Mouse (Mus musculus): Measurements from ENCODE around the gene Zfp36. TPM values are rescaled to one million over a fixed set of nuclear protein-coding genes. Genes with fewer than 3 reads are reported as not detected.
A peak's percentile ranks its signal among the peaks of the same experiment; 100 is the strongest.

The Zfp36 gene
- total and polyA plus RNA-seq, 3 experiments = 0.50 to 2.8 TPM; not detected in 1

DNA sequence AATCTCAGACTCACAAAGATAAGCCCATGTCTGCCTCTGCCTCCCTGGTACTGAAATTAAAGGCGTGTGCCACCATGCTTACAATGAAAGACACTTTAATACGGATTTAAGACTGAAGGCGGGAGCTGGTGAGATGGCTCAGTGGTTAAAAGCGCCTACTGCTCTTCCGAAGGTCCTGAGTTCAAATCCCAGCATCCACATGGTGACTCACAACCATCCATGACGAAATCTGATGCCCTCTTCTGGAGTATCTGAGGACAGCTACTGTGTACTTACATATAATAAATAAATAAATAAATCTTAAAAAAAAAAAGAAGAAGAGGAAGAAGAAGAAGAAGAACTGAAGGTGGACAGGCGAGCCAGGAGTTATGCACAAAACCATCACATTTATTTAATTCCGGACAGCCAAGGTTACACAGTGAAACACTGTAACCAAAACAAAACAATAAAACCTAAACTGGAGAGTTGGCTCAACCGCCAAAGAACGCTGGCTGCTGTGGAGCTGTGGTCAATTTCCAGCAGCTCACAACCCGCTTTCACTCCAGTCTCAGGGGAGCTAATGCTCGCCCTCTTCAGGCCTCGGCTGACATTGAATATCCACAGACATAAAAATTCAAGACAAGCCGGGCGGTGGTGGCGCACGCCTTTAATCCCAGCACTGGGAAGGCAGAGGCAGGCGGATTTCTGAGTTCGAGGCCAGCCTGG, 40.7 kb downstream of the Zfp36 start:
- peaks cover 0 to 6% of the 10 kb centered on the region in 2 experiments; a peak in 1 of 4 replicates for H3K4me1 ChIP-seq (ENCODE audit: control insufficient read depth in 1 of 2, insufficient read depth in 2 of 2, low read length in 2 of 2)
- peak overlapping the region; percentile 72 for H3K27ac ChIP-seq (ENCODE audit: control insufficient read depth, low read depth, low read length)

DNA sequence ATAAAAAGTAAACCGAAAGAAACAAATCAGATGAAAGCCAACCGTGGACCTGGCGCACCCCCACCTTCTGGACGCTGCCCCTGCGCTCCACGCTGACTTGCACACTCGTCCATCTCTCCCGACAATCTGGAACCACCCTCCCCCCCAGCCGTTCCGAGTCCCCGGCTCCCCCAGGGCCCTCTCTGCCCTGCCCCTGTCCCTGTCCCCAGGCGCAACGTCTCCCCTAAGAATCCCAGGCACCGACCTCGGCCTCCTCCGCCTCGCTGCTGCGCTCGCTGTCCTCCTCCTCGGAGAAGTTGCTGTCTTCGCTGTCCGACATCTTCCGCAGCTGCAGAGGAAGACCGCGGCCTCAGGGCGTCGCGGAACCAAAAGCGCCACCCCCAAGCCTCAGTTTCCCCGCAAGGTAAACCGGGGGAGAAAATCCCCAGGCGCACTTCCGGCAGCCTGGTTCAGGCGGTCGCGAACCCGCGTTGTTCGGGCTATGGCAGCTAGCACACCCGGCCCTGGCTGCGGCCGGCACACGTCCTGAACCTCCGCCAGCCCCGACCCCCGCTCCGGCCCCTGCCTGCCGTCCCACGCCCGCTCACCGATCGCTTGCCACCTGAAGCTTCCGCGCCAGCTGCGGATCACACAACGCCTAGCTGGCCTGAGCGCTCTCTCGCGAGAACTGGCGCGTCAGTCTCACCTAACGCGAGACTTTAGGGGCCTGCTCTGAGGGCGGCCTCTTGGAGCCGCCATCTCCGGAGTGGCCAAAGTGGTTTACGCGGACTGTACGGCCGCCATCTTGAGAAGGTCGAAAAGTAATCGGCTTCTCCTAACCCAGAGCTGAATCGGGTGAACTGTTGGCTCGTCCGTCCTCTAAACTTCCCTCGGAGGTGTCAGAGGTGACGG, 41.7 kb downstream of the Zfp36 start, which contains the start of gene Supt5:
Gene Supt5 (minus strand): TSS at position 639 of the 891 bp plus-strand sequence.
- H3K27me3 ChIP-seq (ENCODE audit: control insufficient read depth in 1 of 2, insufficient read depth in 2 of 2, low read length in 2 of 2) = no peaks in the 10 kb centered on the region
- peak within 1 kb of the TSS; percentile 87 for H3K9ac ChIP-seq (ENCODE audit: control insufficient read depth, low read depth, low read length, poor library complexity, severe bottlenecking)
- peak within 1 kb of the TSS; percentile 72 for H3K27ac ChIP-seq (ENCODE audit: control insufficient read depth, low read depth, low read length)
- peaks cover 0 to 13% of the 10 kb centered on the region in 2 experiments; a peak in 2 of 4 replicates for H3K36me3 ChIP-seq (ENCODE audit: control insufficient read depth in 1 of 2, insufficient read depth in 2 of 2, low read length in 2 of 2)
- DNase-seq (ENCODE audit: low read depth, low spot score) = peak; percentile 99
- H3K9me3 ChIP-seq (replicated peaks; ENCODE audit: insufficient read depth, low read length) = no peaks in the 10 kb centered on the region
- H3K79me2 ChIP-seq (ENCODE audit: control insufficient read depth, insufficient read depth, low read length, poor library complexity) = peaks cover 47% of the 10 kb centered on the region
- 0 out of 4 replicates have a peak, but pooled peaks cover 0 to 6% of the 10 kb centered on the region in 2 experiments for H3K4me1 ChIP-seq (ENCODE audit: control insufficient read depth in 1 of 2, insufficient read depth in 2 of 2, low read length in 2 of 2)
- H3K4me3 ChIP-seq (ENCODE audit: control insufficient read depth in 1 of 2, insufficient read depth in 1 of 2, low read depth in 2 of 2, low read length in 2 of 2) = peak within 1 kb of the TSS; percentile 63 to 99
- TF ChIP-seq MXI1 (IDR thresholded peaks at IDR 0.05; ENCODE audit: low read depth, low read length) (peak; percentile 5), CTCF (IDR thresholded peaks at IDR 0.05 in 2 of 3, conservative IDR thresholded peaks at IDR 0.05 in 1 of 3; ENCODE audit: control insufficient read depth in 1 of 3, insufficient read depth in 1 of 3, low read depth in 2 of 3, low read length in 3 of 3, poor library complexity in 1 of 3, severe bottlenecking in 1 of 3) (peak in 1 of 3 experiments; percentile 22; a peak in 1 of 6 replicates), BHLHE40 (IDR thresholded peaks at IDR 0.05; ENCODE audit: borderline replicate concordance, low read depth, low read length) (no peak), JUND (IDR thresholded peaks at IDR 0.05; ENCODE audit: low read depth, low read length) (no peak), ELF1 (IDR thresholded peaks at IDR 0.05; ENCODE audit: low read depth, low read length) (no peak), ETS1 (IDR thresholded peaks at IDR 0.05; ENCODE audit: low read depth, low read length) (no peak; the same call in 1 of the 2 replicates), CHD1 (IDR thresholded peaks at IDR 0.05; ENCODE audit: low read depth, low read length) (no peak), KAT2A (conservative IDR thresholded peaks at IDR 0.05; ENCODE audit: low read depth, low read length) (no peak; the same call in 1 of the 2 replicates), POLR2AphosphoS5 (IDR thresholded peaks at IDR 0.05; ENCODE audit: borderline replicate concordance, low read depth, low read length) (no peak), ZNF384 (IDR thresholded peaks at IDR 0.05; ENCODE audit: low read depth, low read length) (no peak), POLR2A (IDR thresholded peaks at IDR 0.05; ENCODE audit: control insufficient read depth in 1 of 2, insufficient read depth in 1 of 2, low read depth in 1 of 2, low read length in 2 of 2, poor library complexity in 1 of 2) (peak; percentile 91 to 95), NELFE (IDR thresholded peaks at IDR 0.05; ENCODE audit: low read depth, low read length) (peak; percentile 96), ZMIZ1 (IDR thresholded peaks at IDR 0.05; ENCODE audit: low read depth, low read length) (peak; percentile 84; the same call in 1 of the 2 replicates), NRF1 (IDR thresholded peaks at IDR 0.05; ENCODE audit: insufficient read depth, low read depth, low read length, poor library complexity, severe bottlenecking) (peak; percentile 59; the same call in 1 of the 2 replicates), USF1 (IDR thresholded peaks at IDR 0.05; ENCODE audit: low read depth, low read length) (no peak), CHD2 (IDR thresholded peaks at IDR 0.05; ENCODE audit: low read length) (peak; percentile 99), MYB (IDR thresholded peaks at IDR 0.05; ENCODE audit: low read depth, low read length) (no peak), HCFC1 (IDR thresholded peaks at IDR 0.05; ENCODE audit: low read depth, low read length) (peak; percentile 95)

More for the DNA sequence above, 40.7 kb downstream of the Zfp36 start:
- Histone ChIP-seq H3K9me3 (replicated peaks; ENCODE audit: insufficient read depth, low read length) (no peaks in the 10 kb centered on the region), H3K27me3 (ENCODE audit: control insufficient read depth in 1 of 2, insufficient read depth in 2 of 2, low read length in 2 of 2) (no peaks in the 10 kb centered on the region), H3K9ac (ENCODE audit: control insufficient read depth, low read depth, low read length, poor library complexity, severe bottlenecking) (peak overlapping the region; percentile 52), H3K4me3 (ENCODE audit: control insufficient read depth in 1 of 2, insufficient read depth in 1 of 2, low read depth in 2 of 2, low read length in 2 of 2) (peak overlapping the region; percentile 46 to 48), H3K79me2 (ENCODE audit: control insufficient read depth, insufficient read depth, low read length, poor library complexity) (peaks cover 40% of the 10 kb centered on the region), H3K36me3 (ENCODE audit: control insufficient read depth in 1 of 2, insufficient read depth in 2 of 2, low read length in 2 of 2) (peaks cover 0 to 13% of the 10 kb centered on the region in 2 experiments; a peak in 2 of 4 replicates)
- TF ChIP-seq MAFK (IDR thresholded peaks at IDR 0.05; ENCODE audit: borderline replicate concordance, low read depth, low read length) (no peak), ZNF384 (IDR thresholded peaks at IDR 0.05; ENCODE audit: low read depth, low read length) (peak; percentile 70), BHLHE40 (IDR thresholded peaks at IDR 0.05; ENCODE audit: borderline replicate concordance, low read depth, low read length) (no peak), CHD2 (IDR thresholded peaks at IDR 0.05; ENCODE audit: low read length) (no peak), TCF12 (IDR thresholded peaks at IDR 0.05; ENCODE audit: low read depth, low read length) (no peak), NELFE (IDR thresholded peaks at IDR 0.05; ENCODE audit: low read depth, low read length) (peak; percentile 20; the same call in 1 of the 2 replicates), TBP (IDR thresholded peaks at IDR 0.05; ENCODE audit: low read depth, low read length) (peak; percentile 87), MEF2A (IDR thresholded peaks at IDR 0.05; ENCODE audit: extremely low read depth, insufficient replicate concordance, low read depth, low read length, poor library complexity, severe bottlenecking) (no peak), CHD1 (IDR thresholded peaks at IDR 0.05; ENCODE audit: low read depth, low read length) (no peak), HCFC1 (IDR thresholded peaks at IDR 0.05; ENCODE audit: low read depth, low read length) (0 out of 2 replicates have a peak, but pooled peaks have one; percentile 45), SIN3A (IDR thresholded peaks at IDR 0.05; ENCODE audit: low read length) (0 out of 2 replicates have a peak, but pooled peaks have one; percentile 18), ZC3H11A (IDR thresholded peaks at IDR 0.05; ENCODE audit: low read depth, low read length) (no peak), ZMIZ1 (IDR thresholded peaks at IDR 0.05; ENCODE audit: low read depth, low read length) (no peak), RAD21 (IDR thresholded peaks at IDR 0.05; ENCODE audit: low read depth, low read length) (no peak), ETS1 (IDR thresholded peaks at IDR 0.05; ENCODE audit: low read depth, low read length) (no peak; the same call in 1 of the 2 replicates), RCOR1 (IDR thresholded peaks at IDR 0.05; ENCODE audit: low read depth, low read length) (no peak), E2F4 (IDR thresholded peaks at IDR 0.05; ENCODE audit: borderline replicate concordance, low read depth, low read length) (no peak), USF2 (IDR thresholded peaks at IDR 0.05; ENCODE audit: borderline replicate concordance in 1 of 2, insufficient read depth in 1 of 2, low read depth in 1 of 2, low read length in 2 of 2) (no peak), CTCF (IDR thresholded peaks at IDR 0.05 in 2 of 3, conservative IDR thresholded peaks at IDR 0.05 in 1 of 3; ENCODE audit: control insufficient read depth in 1 of 3, insufficient read depth in 1 of 3, low read depth in 2 of 3, low read length in 3 of 3, poor library complexity in 1 of 3, severe bottlenecking in 1 of 3) (peak; percentile 5 to 51 (median 34); a peak in 5 of 6 replicates), ELF1 (IDR thresholded peaks at IDR 0.05; ENCODE audit: low read depth, low read length) (peak; percentile 39; the same call in 1 of the 2 replicates), MAZ (IDR thresholded peaks at IDR 0.05; ENCODE audit: low read depth, low read length) (no peak), EP300 (IDR thresholded peaks at IDR 0.05; ENCODE audit: low read depth in 1 of 2, low read length in 2 of 2) (no peak)
- peak; percentile 87 for DNase-seq (ENCODE audit: low read depth, low spot score)
